Mouse (Mus musculus) macrophage (primary cell): ENCODE measurements around the gene Gm9945. TPM values are rescaled to one million over a fixed set of nuclear protein-coding genes. Genes with fewer than 3 reads are reported as not detected.

Experiments
- H3K27ac ChIP-seq: fragments of 350-480 bp; formaldehyde crosslinking; 2 replicates; pipeline ENCODE4 v1.9.0; 2021
- H3K36me3 ChIP-seq: fragments of 350-480 bp; formaldehyde crosslinking; 2 replicates; pipeline ENCODE4 v1.9.0; 2021; ENCODE audit errors: inconsistent target
- H3K4me3 ChIP-seq: fragments of 350-480 bp; formaldehyde crosslinking; 2 replicates; pipeline ENCODE4 v1.9.0; 2021; ENCODE audit errors: inconsistent target
- H3K79me2 ChIP-seq: fragments of 350-480 bp; formaldehyde crosslinking; 2 replicates; pipeline ENCODE4 v1.9.0; 2021; ENCODE audit errors: inconsistent target
- WGBS: methylation state at CpG from one replicate; pipeline ENCODE4 v1.1.7; 2026; ENCODE audit warnings: inconsistent platforms; ENCODE audit not compliant: missing documents; 5-methylcytosine and 5-hydroxymethylcytosine counted together
- polyA plus RNA-seq: library from polyadenylated mRNA; stranded (reverse); fragments of 250-400 nt; gene quantifications from 3 replicates; pipeline ENCODE4 v1.2.4, GENCODE M21; 2018; ENCODE audit warnings: inconsistent platforms

Gm9945 gene
- polyA plus RNA-seq, 1 experiment from 2014 or later: not detected

- no peaks in the 10 kb centered on the region for H3K36me3 ChIP-seq
- H3K27ac ChIP-seq: peak within 1 kb of the TSS; percentile 76
- 13% methylated on average over 55 of the region's 79 CpGs for whole genome bisulfite sequencing
- H3K4me3 ChIP-seq: peak within 1 kb of the TSS; percentile 94
- peaks cover 45% of the 10 kb centered on the region for H3K79me2 ChIP-seq
These were observed 39.5 kb downstream of the Gm9945 start, which contains the start of gene Sept8 for GRCm38 (mm10) chr11:53519207-53520121. Gene Sept8, plus strand, starts transcription at chr11:53519257.

GRCm38 (mm10) chr11:53520122-53520978 is 40.4 kb downstream of the Gm9945 start:
- Histone ChIP-seq H3K36me3 (no peaks in the 10 kb centered on the region), H3K79me2 (peaks cover 54% of the 10 kb centered on the region), H3K4me3 (peak overlapping the region; percentile 94), H3K27ac (peak overlapping the region; percentile 76)
- WGBS: 13% methylated on average over 22 of the region's 24 CpGs

GRCm38 (mm10) chr11:53521120-53521820 is 41.3 kb downstream of the Gm9945 start:
- WGBS: 83% methylated on average over 16 of the region's 16 CpGs
- H3K79me2 ChIP-seq: peaks cover 63% of the 10 kb centered on the region
- H3K27ac ChIP-seq: no peak overlapping the region
- H3K36me3 ChIP-seq: no peaks in the 10 kb centered on the region
- peak overlapping the region; percentile 94 for H3K4me3 ChIP-seq

- H3K27ac ChIP-seq: no peak overlapping the region
- no peaks in the 10 kb centered on the region for H3K36me3 ChIP-seq
- 96% methylated on average over 7 of the region's 7 CpGs for WGBS
- no peak overlapping the region for H3K4me3 ChIP-seq
- peaks cover 68% of the 10 kb centered on the region for H3K79me2 ChIP-seq
These were observed 41.8 kb downstream of the Gm9945 start for GRCm38 (mm10) chr11:53521821-53522131.

- Histone ChIP-seq H3K79me2 (peaks cover 74% of the 10 kb centered on the region), H3K27ac (no peak overlapping the region), H3K4me3 (no peak overlapping the region), H3K36me3 (no peaks in the 10 kb centered on the region)
- 100% methylated on average over 3 of the region's 3 CpGs for WGBS
These were observed 42.4 kb downstream of the Gm9945 start for GRCm38 (mm10) chr11:53522362-53522761.

GRCm38 (mm10) chr11:53522930-53523329 is 43.0 kb downstream of the Gm9945 start:
- WGBS: 63% methylated on average over 9 of the region's 9 CpGs

GRCm38 (mm10) chr11:53523545-53524405 is 43.8 kb downstream of the Gm9945 start:
- 96% methylated on average over 14 of the region's 14 CpGs for WGBS
- no peak overlapping the region for H3K4me3 ChIP-seq
- no peak overlapping the region for H3K27ac ChIP-seq
- H3K79me2 ChIP-seq: peaks cover 88% of the 10 kb centered on the region
- H3K36me3 ChIP-seq: no peaks in the 10 kb centered on the region

More at GRCm38 (mm10) chr11:53522930-53523329, 43.0 kb downstream of the Gm9945 start:
- peaks cover 80% of the 10 kb centered on the region for H3K79me2 ChIP-seq
- no peak overlapping the region for H3K4me3 ChIP-seq
- no peaks in the 10 kb centered on the region for H3K36me3 ChIP-seq
- H3K27ac ChIP-seq: no peak overlapping the region

- WGBS: 93% methylated on average over 6 of the region's 6 CpGs
- no peak overlapping the region for H3K4me3 ChIP-seq
- peaks cover 99% of the 10 kb centered on the region for H3K79me2 ChIP-seq
- H3K27ac ChIP-seq: no peak overlapping the region
- H3K36me3 ChIP-seq: no peaks in the 10 kb centered on the region
These were observed 44.9 kb downstream of the Gm9945 start for GRCm38 (mm10) chr11:53524905-53525304.

- no peaks in the 10 kb centered on the region for H3K36me3 ChIP-seq
- no peak overlapping the region for H3K27ac ChIP-seq
- peaks cover 100% of the 10 kb centered on the region for H3K79me2 ChIP-seq
- H3K4me3 ChIP-seq: no peak overlapping the region
- WGBS: 98% methylated on average over 4 of the region's 4 CpGs
These were observed 45.5 kb downstream of the Gm9945 start for GRCm38 (mm10) chr11:53525461-53525860.

GRCm38 (mm10) chr11:53528397-53529252 is 48.7 kb downstream of the Gm9945 start:
- Histone ChIP-seq H3K79me2 (peaks cover 80% of the 10 kb centered on the region), H3K27ac (no peak overlapping the region), H3K36me3 (peaks cover 5% of the 10 kb centered on the region), H3K4me3 (no peak overlapping the region)
- WGBS: 79% methylated on average over 7 of the region's 9 CpGs

- peaks cover 74% of the 10 kb centered on the region for H3K79me2 ChIP-seq
- 51% methylated on average over 6 of the region's 6 CpGs for WGBS
- no peak overlapping the region for H3K4me3 ChIP-seq
- peaks cover 10% of the 10 kb centered on the region for H3K36me3 ChIP-seq
- H3K27ac ChIP-seq: no peak overlapping the region
These were observed 49.2 kb downstream of the Gm9945 start for GRCm38 (mm10) chr11:53529253-53529557.

- Histone ChIP-seq H3K4me3 (no peak overlapping the region), H3K36me3 (peaks cover 18% of the 10 kb centered on the region), H3K79me2 (peaks cover 66% of the 10 kb centered on the region), H3K27ac (no peak overlapping the region)
- WGBS: 99% methylated on average over 8 of the region's 9 CpGs
These were observed 50.0 kb downstream of the Gm9945 start for GRCm38 (mm10) chr11:53530001-53530400.
